Mouse (Mus musculus): ENCODE results near the gene Celsr3. TPM values are rescaled to one million over a fixed set of nuclear protein-coding genes. Genes with fewer than 3 reads are reported as not detected.

Celsr3 gene
- polyA plus RNA-seq, 1 experiment from 2014 or later, result 15.4 TPM

GRCm38 (mm10) chr9:108798508-108799075 lies 27.5 kb upstream of the Celsr3 start:
- no peak for ATAC-seq (ENCODE audit: low FRiP score)
- no peaks in the 10 kb centered on the region for H3K9me3 ChIP-seq (ENCODE audit: control insufficient read depth, low read length)
- H3K36me3 ChIP-seq (replicated peaks; ENCODE audit: control insufficient read depth, insufficient read depth), result peaks cover 80% of the 10 kb centered on the region
- peaks cover 20% of the 10 kb centered on the region for H3K4me1 ChIP-seq (replicated peaks; ENCODE audit: control insufficient read depth, insufficient read depth, low read length)
- no peak overlapping the region for H3K4me3 ChIP-seq (replicated peaks; ENCODE audit: low read length)
- no peak overlapping the region for H3K27ac ChIP-seq
- no peak for DNase-seq (ENCODE audit: low spot score)
- no peak overlapping the region for H3K4me2 ChIP-seq (replicated peaks)
- WGBS, result 83% methylated on average over 5 of the region's 5 CpGs
- H3K9ac ChIP-seq, result no peak overlapping the region
- H3K27me3 ChIP-seq (ENCODE audit: control insufficient read depth, insufficient read depth, low read length), result no peaks in the 10 kb centered on the region

GRCm38 (mm10) chr9:108799564-108799963 lies 26.6 kb upstream of the Celsr3 start:
- Histone ChIP-seq H3K27ac (no peak overlapping the region), H3K36me3 (replicated peaks; ENCODE audit: control insufficient read depth, insufficient read depth) (peaks cover 89% of the 10 kb centered on the region), H3K4me1 (replicated peaks; ENCODE audit: control insufficient read depth, insufficient read depth, low read length) (peaks cover 15% of the 10 kb centered on the region), H3K4me2 (replicated peaks) (no peak overlapping the region), H3K27me3 (ENCODE audit: control insufficient read depth, insufficient read depth, low read length) (no peaks in the 10 kb centered on the region), H3K9me3 (ENCODE audit: control insufficient read depth, low read length) (no peaks in the 10 kb centered on the region), H3K4me3 (replicated peaks; ENCODE audit: low read length) (no peak overlapping the region), H3K9ac (no peak overlapping the region)
- ATAC-seq (ENCODE audit: low FRiP score) (no peak), DNase-seq (ENCODE audit: low spot score) (no peak)
- 90% methylated on average over 3 of the region's 3 CpGs for WGBS

GRCm38 (mm10) chr9:108805768-108806167 lies 20.4 kb upstream of the Celsr3 start:
- H3K4me1 ChIP-seq (replicated peaks; ENCODE audit: control insufficient read depth, insufficient read depth, low read length), result peaks cover 15% of the 10 kb centered on the region
- no peak overlapping the region for H3K9ac ChIP-seq
- no peak overlapping the region for H3K27ac ChIP-seq
- no peaks in the 10 kb centered on the region for H3K9me3 ChIP-seq (ENCODE audit: control insufficient read depth, low read length)
- H3K4me3 ChIP-seq (replicated peaks; ENCODE audit: low read length), result no peak overlapping the region
- peaks cover 75% of the 10 kb centered on the region for H3K36me3 ChIP-seq (replicated peaks; ENCODE audit: control insufficient read depth, insufficient read depth)
- H3K27me3 ChIP-seq (ENCODE audit: control insufficient read depth, insufficient read depth, low read length), result no peaks in the 10 kb centered on the region
- 89% methylated on average over 8 of the region's 8 CpGs for WGBS
- no peak overlapping the region for H3K4me2 ChIP-seq (replicated peaks)
- ATAC-seq (ENCODE audit: low FRiP score) (no peak), DNase-seq (ENCODE audit: low spot score) (no peak)

- no peak overlapping the region for H3K27ac ChIP-seq
- peaks cover 15% of the 10 kb centered on the region for H3K4me1 ChIP-seq (replicated peaks; ENCODE audit: control insufficient read depth, insufficient read depth, low read length)
- H3K36me3 ChIP-seq (replicated peaks; ENCODE audit: control insufficient read depth, insufficient read depth), result peaks cover 75% of the 10 kb centered on the region
- no peak overlapping the region for H3K9ac ChIP-seq
- no peak overlapping the region for H3K4me3 ChIP-seq (replicated peaks; ENCODE audit: low read length)
- ATAC-seq (ENCODE audit: low FRiP score), result no peak
- no peaks in the 10 kb centered on the region for H3K27me3 ChIP-seq (ENCODE audit: control insufficient read depth, insufficient read depth, low read length)
- no peak overlapping the region for H3K4me2 ChIP-seq (replicated peaks)
- H3K9me3 ChIP-seq (ENCODE audit: control insufficient read depth, low read length), result no peaks in the 10 kb centered on the region
- no peak for DNase-seq (ENCODE audit: low spot score)
Measured at GRCm38 (mm10) chr9:108806379-108806778, 19.7 kb upstream of the Celsr3 start.

GRCm38 (mm10) chr9:108806831-108807230 lies 19.3 kb upstream of the Celsr3 start:
- peaks cover 75% of the 10 kb centered on the region for H3K36me3 ChIP-seq (replicated peaks; ENCODE audit: control insufficient read depth, insufficient read depth)
- no peak overlapping the region for H3K9ac ChIP-seq
- ATAC-seq (ENCODE audit: low FRiP score), result no peak
- 88% methylated on average over 1 of the region's 1 CpGs for WGBS
- no peak for DNase-seq (ENCODE audit: low spot score)
- peaks cover 15% of the 10 kb centered on the region for H3K4me1 ChIP-seq (replicated peaks; ENCODE audit: control insufficient read depth, insufficient read depth, low read length)
- no peaks in the 10 kb centered on the region for H3K27me3 ChIP-seq (ENCODE audit: control insufficient read depth, insufficient read depth, low read length)
- no peaks in the 10 kb centered on the region for H3K9me3 ChIP-seq (ENCODE audit: control insufficient read depth, low read length)
- no peak overlapping the region for H3K27ac ChIP-seq
- H3K4me2 ChIP-seq (replicated peaks), result no peak overlapping the region
- no peak overlapping the region for H3K4me3 ChIP-seq (replicated peaks; ENCODE audit: low read length)

- 0 out of 2 replicates have a peak overlapping the region, but pooled peaks have one; percentile 16 for H3K9ac ChIP-seq
- H3K9me3 ChIP-seq (ENCODE audit: control insufficient read depth, low read length), result no peaks in the 10 kb centered on the region
- H3K4me1 ChIP-seq (replicated peaks; ENCODE audit: control insufficient read depth, insufficient read depth, low read length), result peaks cover 15% of the 10 kb centered on the region
- peak overlapping the region; percentile 52; the same call in 1 of the 2 replicates for H3K27ac ChIP-seq
- no peak for DNase-seq (ENCODE audit: low spot score)
- WGBS, result 80% methylated on average over 5 of the region's 5 CpGs
- peak overlapping the region; percentile 77; the same call in 1 of the 2 replicates for H3K4me3 ChIP-seq (replicated peaks; ENCODE audit: low read length)
- H3K4me2 ChIP-seq (replicated peaks), result no peak overlapping the region
- no peaks in the 10 kb centered on the region for H3K27me3 ChIP-seq (ENCODE audit: control insufficient read depth, insufficient read depth, low read length)
- peaks cover 75% of the 10 kb centered on the region for H3K36me3 ChIP-seq (replicated peaks; ENCODE audit: control insufficient read depth, insufficient read depth)
- peak; percentile 7 for ATAC-seq (ENCODE audit: low FRiP score)
Measured at GRCm38 (mm10) chr9:108807674-108808073, 18.4 kb upstream of the Celsr3 start.

- peak within 1 kb of the TSS; percentile 77 for H3K4me3 ChIP-seq (replicated peaks; ENCODE audit: low read length)
- H3K27ac ChIP-seq, result peak within 1 kb of the TSS; percentile 63; the same call in 1 of the 2 replicates
- peak; percentile 85 for ATAC-seq (ENCODE audit: low FRiP score)
- H3K4me2 ChIP-seq (replicated peaks), result peak within 1 kb of the TSS; percentile 93
- H3K9me3 ChIP-seq (ENCODE audit: control insufficient read depth, low read length), result no peaks in the 10 kb centered on the region
- H3K9ac ChIP-seq, result peak within 1 kb of the TSS; percentile 80
- peaks cover 75% of the 10 kb centered on the region for H3K36me3 ChIP-seq (replicated peaks; ENCODE audit: control insufficient read depth, insufficient read depth)
- WGBS, result under 1% methylated on average over 52 of the region's 62 CpGs
- H3K4me1 ChIP-seq (replicated peaks; ENCODE audit: control insufficient read depth, insufficient read depth, low read length), result peaks cover 15% of the 10 kb centered on the region
- H3K27me3 ChIP-seq (ENCODE audit: control insufficient read depth, insufficient read depth, low read length), result no peaks in the 10 kb centered on the region
- peak; percentile 98 for DNase-seq (ENCODE audit: low spot score)
Measured at GRCm38 (mm10) chr9:108808163-108808665, 17.9 kb upstream of the Celsr3 start, which contains the start of gene Nckipsd. TSS of gene Nckipsd (plus strand) at chr9:108808368.

GRCm38 (mm10) chr9:108809188-108809587 lies 16.9 kb upstream of the Celsr3 start:
- Histone ChIP-seq H3K36me3 (replicated peaks; ENCODE audit: control insufficient read depth, insufficient read depth) (peaks cover 75% of the 10 kb centered on the region), H3K9ac (peak overlapping the region; percentile 80), H3K4me2 (replicated peaks) (peak overlapping the region; percentile 93), H3K4me3 (replicated peaks; ENCODE audit: low read length) (peak overlapping the region; percentile 77), H3K9me3 (ENCODE audit: control insufficient read depth, low read length) (no peaks in the 10 kb centered on the region), H3K4me1 (replicated peaks; ENCODE audit: control insufficient read depth, insufficient read depth, low read length) (peaks cover 15% of the 10 kb centered on the region), H3K27ac (no peak overlapping the region), H3K27me3 (ENCODE audit: control insufficient read depth, insufficient read depth, low read length) (no peaks in the 10 kb centered on the region)
- DNase-seq (ENCODE audit: low spot score) (no peak), ATAC-seq (ENCODE audit: low FRiP score) (no peak)
- 70% methylated on average over 5 of the region's 5 CpGs for WGBS

- peaks cover 75% of the 10 kb centered on the region for H3K36me3 ChIP-seq (replicated peaks; ENCODE audit: control insufficient read depth, insufficient read depth)
Measured at GRCm38 (mm10) chr9:108809723-108810122, 16.4 kb upstream of the Celsr3 start.

More at GRCm38 (mm10) chr9:108809723-108810122, 16.4 kb upstream of the Celsr3 start:
- 0 out of 2 replicates have a peak overlapping the region, but pooled peaks have one; percentile 93 for H3K4me2 ChIP-seq (replicated peaks)
- WGBS, result 87% methylated on average over 6 of the region's 6 CpGs
- no peak overlapping the region for H3K27ac ChIP-seq
- H3K4me1 ChIP-seq (replicated peaks; ENCODE audit: control insufficient read depth, insufficient read depth, low read length), result peaks cover 15% of the 10 kb centered on the region
- H3K4me3 ChIP-seq (replicated peaks; ENCODE audit: low read length), result no peak overlapping the region
- H3K9me3 ChIP-seq (ENCODE audit: control insufficient read depth, low read length), result no peaks in the 10 kb centered on the region
- no peaks in the 10 kb centered on the region for H3K27me3 ChIP-seq (ENCODE audit: control insufficient read depth, insufficient read depth, low read length)
- ATAC-seq (ENCODE audit: low FRiP score) (no peak), DNase-seq (ENCODE audit: low spot score) (no peak)
- 0 out of 2 replicates have a peak overlapping the region, but pooled peaks have one; percentile 80 for H3K9ac ChIP-seq

Measured in hindbrain, embryonic 14.5 days (tissue).